Mouse (Mus musculus) common myeloid progenitor, adult 5-6 weeks (primary cell): ENCODE results near the gene Oas1a. TPM values are rescaled to one million over a fixed set of nuclear protein-coding genes. Genes with fewer than 3 reads are reported as not detected.
A peak's percentile ranks its signal among the peaks of the same experiment; 100 is the strongest.
"Not testable (repeated sequence)": the region's sequence is repeated elsewhere in the genome, so short reads cannot be mapped to it uniquely, and the experiment has no call there.

Source experiments
- ATAC-seq: replicated peaks from 2 replicates; pipeline ENCODE4 v1.8.0; 2016; ENCODE audit warnings: low read depth, mild to moderate bottlenecking, moderate TSS enrichment, inconsistent platforms; ENCODE audit not compliant: poor library complexity, severe bottlenecking
- total RNA-seq: library from RNA; stranded (forward); fragments of 200-1000, 187-1606 nt; gene quantifications from 2 replicates; pipeline ENCODE4 v1.2.3, GENCODE M21; 2017

Oas1a gene
- 15.4 and 20.1 TPM in 2 replicates for total RNA-seq

DNA sequence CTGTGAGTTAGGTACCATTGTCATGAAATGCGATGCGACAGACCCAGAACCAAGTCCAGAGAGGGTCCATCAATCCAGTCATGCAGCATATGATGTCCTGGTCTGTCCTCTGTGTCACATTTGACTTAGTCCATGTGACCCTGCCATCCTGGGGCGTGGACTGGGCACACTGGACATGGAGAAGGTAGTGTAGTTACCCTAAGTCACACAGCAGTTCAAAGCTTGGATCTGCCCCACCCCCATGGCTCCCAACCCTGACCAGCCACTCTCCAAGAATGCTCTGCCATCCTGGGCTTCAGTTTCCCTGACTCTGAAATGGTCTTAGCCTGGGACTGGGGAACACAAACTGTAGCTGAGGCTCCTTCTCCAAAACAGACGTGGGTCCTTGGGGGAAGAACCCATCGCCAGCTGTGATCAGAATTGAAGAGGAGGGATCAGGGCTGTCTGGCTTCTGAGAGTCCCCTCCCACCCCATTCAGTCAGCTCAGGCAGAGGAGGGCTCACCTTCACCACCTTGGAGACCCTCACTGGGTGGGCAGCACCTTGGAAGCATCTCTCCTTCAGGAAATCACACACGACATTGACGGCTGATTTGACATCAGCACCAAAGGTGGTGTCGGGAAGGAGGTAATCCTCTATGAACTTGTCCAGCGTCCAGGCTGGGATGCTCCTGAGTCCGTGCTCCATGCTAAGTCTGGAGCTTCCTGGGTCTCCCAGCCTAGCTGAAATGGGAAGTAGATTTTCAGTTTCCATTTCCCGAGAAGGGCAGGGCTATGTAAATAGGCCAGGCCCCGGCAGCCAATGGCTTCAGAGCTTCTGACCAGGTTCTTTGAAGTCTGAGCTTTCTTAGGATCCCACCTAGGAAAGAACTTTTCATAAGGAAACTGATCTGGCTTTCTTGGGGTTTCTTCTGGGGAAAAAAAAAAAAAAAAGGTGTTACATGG is at the start of gene Oas1a:
Oas1a (minus strand) TSS at position 731 of the 943 bp plus-strand sequence.
- peak; percentile 83 for ATAC-seq

GRCm38 (mm10) chr5:120953974-120954373 is 46.7 kb upstream of the Oas1a start:
- peak; percentile 86 for ATAC-seq

DNA sequence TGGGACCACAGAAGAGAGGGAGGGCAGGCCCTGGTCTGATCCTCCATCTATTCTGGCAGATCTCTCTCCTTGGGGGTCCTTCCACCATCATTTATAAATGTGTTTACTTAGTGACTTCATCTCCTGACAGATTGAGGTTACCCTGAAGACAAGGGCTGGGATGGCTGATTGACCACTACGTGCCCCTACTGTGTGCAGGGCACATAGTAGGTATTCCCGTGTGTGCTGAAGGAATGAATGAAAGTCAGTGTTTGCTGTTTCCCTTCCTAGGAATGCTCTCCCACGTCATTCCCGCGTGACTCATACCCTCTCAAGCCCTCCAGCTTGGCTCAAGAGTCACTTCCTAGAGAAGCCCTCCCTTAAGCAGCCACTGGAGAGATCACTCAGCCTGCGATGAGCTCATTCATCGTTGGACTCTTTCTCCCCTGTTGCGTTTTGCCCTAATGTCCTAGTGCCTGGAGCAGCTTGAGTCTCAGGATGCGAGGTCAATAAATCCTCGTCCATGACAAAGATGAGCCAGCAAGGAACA is 45.0 kb upstream of the Oas1a start:
- no peak for ATAC-seq

DNA sequence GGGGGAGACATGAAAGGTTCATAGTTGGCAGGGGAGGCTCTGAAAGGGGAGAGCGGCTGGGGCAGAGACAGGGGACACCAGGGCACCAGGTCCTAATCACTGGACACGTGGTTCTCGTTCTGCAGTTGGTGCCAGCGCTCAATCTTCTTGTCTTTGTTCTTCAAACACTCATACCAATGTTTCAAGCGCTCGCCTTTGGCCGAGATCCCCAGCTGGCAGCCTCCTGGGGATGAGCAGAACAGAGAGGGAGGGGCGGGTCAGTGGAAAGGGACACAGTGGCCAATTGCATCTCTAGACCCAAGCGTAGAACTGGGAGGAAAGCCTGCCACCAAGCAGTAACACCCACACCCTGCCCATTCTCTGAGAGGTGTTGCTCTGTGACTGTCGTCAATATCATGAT is 34.8 kb upstream of the Oas1a start:
- ATAC-seq = no peak

GRCm38 (mm10) chr5:120938586-120938985 is 31.3 kb upstream of the Oas1a start:
- ATAC-seq = peak; percentile 76

DNA sequence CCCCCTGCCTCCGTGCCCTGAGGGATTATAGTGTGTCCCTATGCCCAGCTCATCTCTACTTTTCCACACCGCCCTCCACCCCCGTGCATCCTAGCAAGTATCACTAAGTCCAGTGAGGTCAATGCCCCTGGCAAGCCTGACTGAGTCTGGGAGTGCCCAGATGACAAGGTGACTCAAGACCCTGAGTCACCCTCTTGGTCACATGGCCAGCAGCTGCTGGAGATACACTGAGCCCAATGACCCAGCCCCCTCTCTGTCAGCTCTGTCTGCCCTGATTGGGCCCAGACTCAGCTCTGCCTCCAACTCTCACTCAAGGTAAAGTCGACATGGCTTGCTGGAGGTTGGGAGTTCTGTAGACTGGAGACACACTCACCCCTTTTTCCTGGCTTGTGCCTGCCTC is 30.5 kb upstream of the Oas1a start:
- no peak for ATAC-seq

- ATAC-seq = no peak
Observed at GRCm38 (mm10) chr5:120933966-120934365, 26.6 kb upstream of the Oas1a start.

GRCm38 (mm10) chr5:120927036-120927435 is 19.7 kb upstream of the Oas1a start:
- peak; percentile 50; the same call in 1 of the 2 replicates for ATAC-seq

DNA sequence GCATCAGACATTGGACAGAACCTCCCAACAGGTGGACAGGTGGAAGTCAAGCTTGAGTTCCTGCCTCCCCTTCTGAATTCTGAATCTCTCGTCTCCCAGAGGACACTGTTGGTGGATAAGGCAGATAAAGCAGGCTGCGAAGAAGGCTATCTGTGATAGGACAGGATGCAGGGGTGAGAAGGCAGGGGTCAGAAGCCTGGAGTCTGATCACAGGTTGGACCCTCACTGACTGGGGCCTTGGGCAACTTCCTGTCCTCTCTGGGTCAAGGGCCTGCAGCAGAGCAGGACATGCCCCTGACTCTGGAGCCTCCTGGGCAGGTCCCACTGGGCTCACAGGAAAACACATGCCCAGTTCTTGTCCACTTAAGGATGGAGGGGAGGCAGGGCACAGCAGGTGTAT is 19.0 kb upstream of the Oas1a start:
- not testable (repeated sequence) for ATAC-seq

- not testable (repeated sequence) for ATAC-seq
Observed at GRCm38 (mm10) chr5:120924520-120924919, 17.2 kb upstream of the Oas1a start.

- ATAC-seq = no peak
Observed at GRCm38 (mm10) chr5:120923969-120924368, 16.6 kb upstream of the Oas1a start.

DNA sequence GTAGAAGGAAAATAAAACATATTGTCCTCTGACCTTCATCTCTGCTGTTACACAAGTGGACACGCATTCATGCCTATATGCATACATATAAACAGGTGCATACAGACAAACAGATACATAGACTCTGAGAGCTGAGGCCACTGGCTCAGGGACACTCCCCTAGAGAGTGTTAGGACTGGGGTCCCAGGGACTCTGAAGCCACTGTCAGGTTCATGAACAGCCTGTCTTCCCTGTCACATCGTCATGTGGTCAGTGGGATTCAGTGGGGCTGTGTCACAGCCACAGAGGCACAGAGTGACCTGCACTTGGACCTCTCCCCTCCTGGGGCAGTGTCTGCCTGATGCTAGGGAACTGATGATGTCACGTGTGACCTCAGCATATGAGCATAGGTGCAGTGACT is 13.0 kb upstream of the Oas1a start:
- no peak for ATAC-seq

DNA sequence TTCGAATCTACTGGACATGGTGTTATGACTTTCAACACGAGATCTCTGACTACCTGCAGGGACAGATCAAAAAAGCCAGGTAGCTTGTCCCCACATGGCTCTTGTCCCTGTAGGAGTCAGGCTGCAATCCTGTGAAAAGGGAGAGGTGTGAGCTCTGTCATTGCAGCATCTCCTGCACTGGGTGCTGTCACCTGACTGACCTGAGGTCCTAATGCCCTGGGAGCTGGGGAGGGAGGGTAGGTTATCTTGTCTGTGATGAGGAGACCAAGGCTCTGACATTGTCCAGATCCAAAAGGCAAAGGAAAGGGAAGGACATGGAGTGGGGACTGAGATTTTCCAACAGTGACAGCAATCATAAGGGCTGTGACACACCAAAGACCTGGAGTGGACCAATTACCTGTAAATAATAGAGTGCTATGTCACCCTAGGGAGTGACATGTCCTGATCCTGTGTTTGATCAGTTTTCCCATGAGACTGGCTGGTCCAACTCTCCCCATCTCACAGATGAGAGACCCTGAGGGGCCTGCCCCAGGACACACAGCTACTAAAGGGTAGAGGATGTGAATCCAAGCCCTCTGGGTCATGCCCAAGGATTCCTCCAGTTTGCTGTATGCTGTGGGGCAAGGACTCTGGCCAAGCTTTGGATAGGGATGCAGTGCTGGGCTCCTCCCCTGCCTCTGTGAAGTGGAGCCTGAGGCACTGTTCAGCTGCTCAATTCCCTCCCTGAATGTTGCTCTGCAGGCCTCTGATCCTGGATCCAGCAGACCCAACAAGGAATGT is 12.0 kb upstream of the Oas1a start:
- ATAC-seq = not testable (repeated sequence)

GRCm38 (mm10) chr5:120914204-120914603 is 6.9 kb upstream of the Oas1a start, which contains the start of gene Oas1d:
TSS of gene Oas1d (plus strand) at chr5:120914536.
- not testable (repeated sequence) for ATAC-seq

DNA sequence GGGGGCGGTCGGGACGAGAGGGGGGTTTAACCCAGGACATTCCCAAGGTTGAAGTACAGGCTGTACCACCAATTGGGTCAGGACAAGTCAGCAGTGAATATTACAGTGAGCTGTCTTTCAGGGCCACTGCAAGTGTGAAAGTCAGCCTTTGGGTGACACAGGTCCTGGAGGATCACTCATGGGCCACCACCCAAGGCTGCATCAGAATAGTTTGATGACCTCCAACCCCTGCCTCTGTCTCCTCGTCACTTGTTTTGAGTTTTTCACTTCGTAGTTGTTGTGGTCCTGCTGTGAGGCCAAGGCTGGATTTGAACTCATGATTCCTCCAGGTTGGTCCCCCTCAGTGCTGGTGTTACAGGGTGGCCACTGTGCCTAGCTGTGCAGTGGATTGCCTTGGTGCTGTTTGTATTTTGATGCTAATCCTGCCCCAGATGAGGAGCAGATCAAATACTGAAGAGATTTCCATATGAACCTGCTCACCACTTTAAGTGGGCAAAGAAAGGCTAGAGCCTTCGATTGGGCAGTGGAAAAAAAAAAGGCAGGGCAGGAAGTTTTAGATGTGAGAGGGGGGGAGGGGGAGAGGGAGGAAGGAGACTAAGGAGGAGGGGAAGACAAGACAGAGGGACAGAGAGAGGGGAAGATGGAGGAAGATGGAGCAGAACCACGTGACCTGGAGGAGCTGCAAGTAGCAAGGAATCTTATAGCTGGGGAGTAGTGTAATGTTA is 1.0 kb upstream of the Oas1a start:
- no peak for ATAC-seq

DNA sequence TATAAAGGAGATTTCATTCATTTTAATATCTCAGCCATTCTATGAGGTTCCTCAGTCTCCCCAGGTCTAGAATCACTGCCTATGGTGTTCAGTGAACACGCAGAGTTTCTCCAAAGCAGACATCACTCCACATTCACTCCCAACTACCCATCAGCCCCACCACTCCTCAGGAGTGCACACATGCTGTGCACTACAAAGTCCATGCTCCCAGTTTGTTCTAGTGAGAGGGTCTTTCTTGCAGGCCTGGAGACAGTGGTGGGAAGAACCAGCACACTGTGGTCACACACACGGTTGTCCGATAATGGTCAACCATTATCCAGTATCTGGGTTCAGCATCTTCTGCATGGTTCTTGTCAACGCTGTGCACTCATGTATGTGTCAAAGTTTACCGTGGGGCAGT is 5.3 kb downstream of the Oas1a start:
- no peak for ATAC-seq

GRCm38 (mm10) chr5:120900666-120901065 is 6.7 kb downstream of the Oas1a start:
- ATAC-seq = no peak

GRCm38 (mm10) chr5:120898726-120899125 is 8.6 kb downstream of the Oas1a start:
- no peak for ATAC-seq

- ATAC-seq = no peak
Observed at GRCm38 (mm10) chr5:120898307-120898706, 9.0 kb downstream of the Oas1a start.
